Mouse (Mus musculus) kidney, postnatal 14 days (tissue): ENCODE results near the gene Tex13c2.

Experiments
- DNase-seq: peaks from one replicate; pipeline ENCODE4 v3.0.0; 2022; ENCODE audit warnings: mixed read lengths

Tex13c2 gene

DNA sequence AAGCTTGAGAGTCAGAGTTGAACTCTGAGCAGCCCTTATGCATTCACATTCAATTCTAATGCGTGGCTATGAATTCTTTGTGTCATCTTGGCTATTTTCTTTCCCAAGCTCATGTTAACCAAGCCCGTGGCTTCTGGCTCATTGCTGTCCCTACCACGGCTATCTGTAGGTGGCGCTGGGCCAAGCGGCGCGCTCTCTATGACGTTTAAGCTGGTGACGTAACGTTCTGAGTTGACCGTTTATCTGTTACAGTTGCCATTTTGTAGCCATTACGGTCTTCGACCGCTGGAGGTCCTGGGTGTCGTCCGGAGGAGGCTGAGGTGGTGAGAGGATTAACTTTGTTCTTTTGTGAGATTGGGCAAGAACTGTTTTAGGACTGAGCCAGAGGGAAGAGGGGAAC, at the start of gene Tex13c2:
Tex13c2 (plus strand) TSS at position 246 of the 400 bp plus-strand sequence.
- no peak for DNase-seq

DNA sequence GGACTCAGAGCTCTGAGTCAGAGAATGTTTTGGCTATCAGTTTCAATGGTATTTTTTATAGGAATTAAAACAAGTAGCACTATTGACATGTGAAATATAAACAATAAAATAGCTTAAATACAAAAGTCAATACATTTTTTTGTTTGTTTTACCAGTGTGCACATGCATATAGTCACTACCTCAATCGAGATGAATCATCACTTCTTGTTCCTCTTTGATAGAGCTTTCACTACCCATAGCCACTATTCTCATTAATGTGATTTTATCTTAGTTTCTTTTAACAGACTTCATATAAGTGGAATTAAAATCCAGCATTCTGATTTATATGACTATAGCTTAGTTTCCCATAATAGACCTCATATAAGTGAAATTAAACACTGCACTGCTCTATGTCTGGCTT, 39.2 kb upstream of the Tex13c2 start:
- DNase-seq: no peak

DNA sequence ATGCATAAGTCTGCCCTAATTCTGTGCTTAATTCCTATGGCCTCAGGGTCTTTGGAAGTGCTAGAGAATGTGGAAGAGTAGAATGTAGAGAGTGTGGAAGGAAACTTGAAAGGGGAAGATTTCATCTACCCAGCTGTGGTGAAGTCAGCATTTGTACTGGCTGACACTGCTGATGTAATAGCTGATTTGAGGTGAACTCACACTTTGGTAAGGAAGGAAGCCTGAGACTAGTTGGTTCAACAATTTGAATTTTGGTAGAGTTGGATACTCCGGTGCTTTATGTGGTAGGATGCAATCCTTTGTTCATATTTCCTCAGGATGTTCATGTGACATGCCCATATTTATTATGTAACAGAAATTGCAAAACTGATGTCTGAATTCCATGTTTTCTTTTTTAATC, 36.5 kb upstream of the Tex13c2 start:
- no peak for DNase-seq

DNA sequence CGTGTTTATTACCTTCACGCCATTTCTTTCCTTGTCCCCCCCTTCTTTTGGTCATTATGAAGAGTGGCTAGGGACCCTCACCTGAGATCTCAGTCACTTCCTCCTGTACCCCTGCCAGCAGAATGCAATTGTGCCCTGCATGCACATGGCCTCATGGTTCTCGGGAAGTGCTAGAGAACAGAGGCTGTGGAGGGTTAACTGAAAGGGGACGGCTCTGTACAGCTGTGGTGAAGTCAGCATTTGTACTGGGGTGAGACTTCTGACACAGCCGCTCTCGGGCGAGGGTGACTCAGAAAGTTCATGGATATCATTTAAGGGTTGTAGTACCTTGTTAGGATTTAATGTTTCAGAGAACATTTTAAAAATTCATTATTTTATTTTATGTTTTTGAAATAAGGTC, 35.0 kb upstream of the Tex13c2 start:
- no peak for DNase-seq

DNA sequence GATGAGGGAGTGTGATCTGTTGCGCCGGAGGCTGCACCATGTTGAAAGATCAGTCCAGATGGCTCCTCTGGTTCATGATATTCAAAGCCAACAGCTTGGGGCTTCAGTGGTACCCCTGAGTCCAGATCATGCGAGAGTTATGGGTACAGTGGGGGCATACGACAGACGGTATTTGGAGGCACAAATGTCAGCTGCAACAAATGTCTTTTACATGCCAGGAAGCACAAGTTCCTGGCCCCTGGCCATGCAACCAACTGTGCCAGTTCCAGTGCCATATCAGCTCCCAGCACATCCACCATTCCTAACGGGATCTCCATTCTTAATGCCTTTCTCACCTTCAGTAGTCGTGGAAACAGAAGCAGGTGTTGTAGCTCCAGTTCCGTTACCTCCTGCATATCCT, 845 bp downstream of the Tex13c2 start:
- DNase-seq: no peak

DNA sequence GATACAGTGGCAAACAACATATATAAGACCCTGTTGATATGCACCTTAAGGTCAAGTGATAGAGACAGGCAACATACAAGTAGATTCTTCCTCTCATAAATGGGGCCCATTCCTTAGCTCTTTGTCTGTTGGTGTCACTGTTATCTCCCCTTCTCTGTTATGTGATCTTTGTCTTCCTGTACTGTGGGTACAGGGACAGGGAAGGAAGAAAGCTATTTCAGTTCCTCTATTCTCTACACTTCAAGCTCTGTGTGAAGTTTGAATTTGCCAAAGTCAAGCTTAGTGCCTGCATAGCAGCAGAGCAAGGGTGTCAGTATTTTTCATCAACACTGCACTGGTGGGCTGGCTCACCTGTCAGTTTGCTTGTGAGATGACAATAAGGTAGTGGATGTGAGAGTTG, 11.0 kb downstream of the Tex13c2 start:
- DNase-seq: no peak

DNA sequence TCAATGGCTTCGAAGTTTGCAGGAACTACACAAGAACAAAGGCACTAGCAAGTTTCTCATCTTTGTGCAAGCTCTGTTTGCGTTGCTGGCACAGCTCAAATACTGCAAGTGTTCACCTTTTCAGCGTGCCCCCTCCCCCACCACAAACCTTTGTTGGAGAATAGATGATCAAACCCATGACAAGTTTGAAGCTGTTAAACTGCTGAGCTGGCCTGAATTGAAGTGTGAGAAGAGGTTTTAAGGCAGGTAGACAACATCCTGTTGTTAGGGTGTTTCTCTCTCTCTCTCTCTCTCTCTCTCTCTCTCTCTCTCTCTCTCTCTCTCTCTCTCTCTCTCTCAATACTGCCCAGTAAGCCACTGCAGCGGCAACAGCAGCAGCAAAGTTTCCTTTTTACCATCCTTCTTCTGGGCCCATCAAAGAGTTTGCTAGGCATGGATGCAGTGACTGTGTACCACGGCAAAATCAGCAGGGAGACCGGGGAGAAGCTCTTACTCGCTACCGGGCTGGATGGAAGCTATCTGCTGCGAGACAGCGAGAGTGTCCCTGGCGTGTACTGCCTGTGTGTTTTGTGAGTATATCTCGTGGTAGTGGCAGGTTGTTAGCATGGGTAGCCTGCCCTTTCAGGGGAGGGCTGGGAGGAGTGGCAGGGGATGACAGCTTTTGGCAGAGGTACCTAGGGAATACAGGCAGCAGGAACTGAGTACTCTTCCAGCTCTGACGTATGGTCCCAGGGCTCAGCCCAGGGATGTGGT, 13.0 kb downstream of the Tex13c2 start, which contains the start of gene Sh2d1a:
Sh2d1a (plus strand) TSS at position 163 of the 753 bp plus-strand sequence.
- DNase-seq: no peak

DNA sequence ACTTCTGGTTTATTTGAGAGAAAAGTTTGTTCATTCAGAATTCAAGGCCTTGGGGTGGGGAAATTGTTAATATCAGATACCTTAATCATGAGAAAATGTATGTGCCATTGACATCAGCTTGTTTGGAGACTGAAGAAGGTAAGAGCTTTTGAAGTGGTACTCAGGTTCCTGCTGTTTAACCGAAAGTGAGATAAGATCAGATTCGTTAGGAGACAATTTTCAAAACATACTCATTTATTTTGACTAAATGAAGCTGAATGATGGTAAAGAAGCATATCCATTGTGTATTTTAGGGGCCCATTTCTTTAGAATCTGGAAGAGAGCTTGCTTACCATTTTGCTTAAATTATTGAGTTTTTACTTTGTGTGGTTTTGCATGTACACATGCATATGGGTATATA, 21.6 kb downstream of the Tex13c2 start:
- DNase-seq: no peak

DNA sequence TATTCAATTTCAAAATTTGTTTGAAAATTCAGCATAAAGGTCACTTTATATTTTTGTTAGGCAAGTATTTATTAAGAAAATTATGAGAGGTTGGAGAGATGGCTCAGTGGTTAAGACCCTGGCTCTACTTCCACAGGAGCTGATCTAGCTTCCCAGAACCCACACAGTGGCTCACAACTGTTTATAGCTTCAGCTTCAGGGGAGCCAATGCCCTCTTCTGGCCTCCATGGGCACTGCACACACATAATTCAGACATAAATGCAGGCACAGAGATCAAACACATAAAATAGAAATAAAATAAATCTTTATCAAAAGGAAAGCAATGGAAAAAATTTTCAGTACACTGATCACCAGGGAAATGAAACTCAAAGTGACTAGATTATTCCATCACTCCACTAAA, 23.1 kb downstream of the Tex13c2 start:
- DNase-seq: no peak

DNA sequence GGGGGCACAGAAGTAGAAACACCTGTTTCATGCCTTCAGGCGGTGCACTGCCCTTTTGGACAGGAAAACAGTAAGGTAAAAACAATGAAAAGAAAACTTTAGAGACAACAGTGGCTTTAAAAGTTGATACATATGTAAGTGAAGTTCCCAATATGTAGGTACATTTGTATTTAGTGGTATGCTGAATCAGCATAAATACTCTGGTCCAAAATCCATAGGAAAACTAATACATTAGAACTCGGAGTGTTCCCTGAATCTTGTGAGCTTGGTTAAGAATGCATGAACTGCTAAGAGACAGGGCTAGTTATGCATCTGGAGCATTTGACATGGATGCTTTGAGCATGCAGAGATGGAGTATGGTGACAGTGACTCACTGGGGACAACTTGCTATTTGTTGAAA, 33.4 kb downstream of the Tex13c2 start:
- DNase-seq: no peak

DNA sequence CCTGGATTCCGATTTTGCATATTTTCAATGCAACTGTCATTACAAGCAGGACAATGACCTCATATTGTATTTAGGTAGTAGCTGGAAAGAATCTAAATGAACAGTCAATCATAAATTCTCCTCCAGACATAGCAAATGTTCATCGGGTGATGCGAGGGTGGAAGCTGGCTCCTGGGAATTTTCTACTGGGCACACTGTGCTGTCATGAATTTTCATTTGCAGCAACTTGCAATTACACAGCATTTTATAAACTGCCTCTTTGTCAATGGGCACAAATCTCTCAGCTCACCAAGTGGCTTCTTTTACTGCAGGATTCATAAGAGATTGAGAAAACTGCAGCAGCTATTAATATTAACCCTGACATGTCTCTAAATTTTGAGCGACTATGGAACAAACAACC, 41.2 kb downstream of the Tex13c2 start:
- DNase-seq: no peak

DNA sequence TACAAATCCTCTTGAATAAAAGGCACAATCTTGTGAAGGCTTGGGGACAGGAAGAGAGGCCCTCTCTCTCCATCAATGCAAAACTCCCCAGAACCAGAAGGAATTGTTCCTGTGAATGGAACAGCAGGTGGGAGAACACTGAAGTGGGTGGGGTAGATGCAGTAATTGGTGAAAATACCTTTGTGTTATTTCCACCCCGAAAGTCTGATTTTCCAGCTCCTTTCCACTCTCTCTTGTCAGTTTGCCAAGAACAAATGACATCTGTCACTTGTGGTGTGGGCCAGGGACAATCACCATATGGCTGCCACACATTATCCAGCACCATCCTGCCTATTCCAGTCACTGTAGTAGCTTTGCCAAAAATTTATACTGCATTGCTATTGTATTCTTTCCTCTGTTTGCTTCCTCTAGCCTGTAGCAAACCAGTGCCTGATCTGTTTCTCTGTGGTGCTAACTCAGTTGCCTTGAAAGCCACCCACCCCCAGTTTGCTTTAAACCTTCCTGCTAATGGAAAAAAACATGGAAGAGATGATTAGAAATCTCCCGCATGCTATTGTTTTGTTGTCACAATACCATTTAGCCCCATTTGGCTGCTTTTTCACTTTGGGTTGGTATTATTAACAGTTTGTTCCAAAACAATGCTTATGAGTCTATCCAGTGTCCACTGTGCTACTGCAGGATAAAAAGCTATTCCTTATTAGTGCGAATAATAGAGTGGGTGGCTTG, 50.7 kb downstream of the Tex13c2 start:
- peak; percentile 1 for DNase-seq

DNA sequence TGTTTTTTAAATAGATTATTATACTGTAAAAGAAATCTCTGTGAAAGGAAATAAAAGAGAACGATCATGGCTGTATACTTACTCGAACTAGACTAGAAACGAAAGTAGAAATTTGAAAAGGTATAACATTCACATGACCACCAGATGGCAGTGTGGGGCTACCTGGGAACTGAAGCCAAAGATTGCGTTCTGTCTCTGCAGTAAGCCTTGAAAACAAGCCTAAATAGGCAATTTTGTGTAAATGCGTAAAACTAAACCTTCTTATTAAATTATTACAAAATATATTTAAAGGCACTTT, 51.2 kb downstream of the Tex13c2 start:
- DNase-seq: peak; percentile 62
